Mouse (Mus musculus) monocyte, adult 2 months (primary cell): ENCODE results near the gene Ltbp1.
A peak's percentile ranks its signal among the peaks of the same experiment; 100 is the strongest.

Experiments used
- DNase-seq, 2 experiments: peaks; one replicate each; pipeline ENCODE4 v3.0.0; 2022; ENCODE audit warnings: low spot score in 2 of 2, low read depth in 1 of 2

Ltbp1 gene

DNA sequence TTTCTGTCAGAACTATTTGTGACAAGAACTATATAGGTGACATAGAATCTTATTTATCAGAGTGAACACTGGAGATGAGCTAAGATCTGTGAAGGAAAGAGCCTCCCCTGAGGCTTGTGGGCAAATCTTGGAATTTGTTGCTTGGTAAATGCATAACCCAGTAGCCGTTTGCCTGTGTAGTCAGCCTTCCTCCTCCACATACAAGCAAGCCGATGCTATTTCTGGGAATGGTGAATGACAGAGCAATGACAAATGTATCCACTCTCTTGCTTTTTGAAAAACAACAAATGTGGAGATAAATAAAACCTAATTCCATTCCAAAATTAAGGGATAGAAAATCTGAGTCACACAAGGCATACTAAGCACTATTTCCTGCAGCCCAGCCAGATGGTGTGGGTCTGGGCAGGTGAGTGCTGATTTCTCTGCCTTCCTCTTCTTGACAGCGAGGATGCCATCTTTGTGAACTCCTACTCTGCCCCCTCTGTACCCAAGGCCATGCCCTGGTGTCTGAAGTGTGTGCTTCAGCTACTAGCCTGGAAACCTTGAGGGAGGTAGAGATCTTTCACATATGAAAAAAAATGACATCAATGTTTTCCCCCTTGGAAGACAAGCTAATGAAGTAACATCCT lies 163.3 kb downstream of the Ltbp1 start:
- DNase-seq = no peak

DNA sequence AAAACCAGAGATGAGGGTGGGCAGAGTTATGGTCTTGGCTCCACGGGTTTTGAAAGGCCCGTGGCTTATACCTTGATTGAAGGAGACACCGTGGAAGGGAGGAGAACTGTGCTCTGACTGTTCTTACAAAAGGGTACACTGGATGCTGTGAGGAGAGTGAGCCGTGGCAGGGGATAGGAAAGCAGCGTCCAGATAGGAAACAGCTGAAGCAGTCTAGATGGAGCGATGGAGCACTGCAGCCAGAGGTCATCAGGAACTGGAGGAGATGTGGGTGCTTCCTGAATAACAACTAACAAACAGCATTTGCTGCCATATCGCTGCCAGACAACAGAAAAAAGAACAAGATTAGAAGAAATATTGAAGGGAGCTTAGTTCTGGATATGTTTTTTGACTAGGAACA lies 166.3 kb downstream of the Ltbp1 start:
- DNase-seq = no peak

DNA sequence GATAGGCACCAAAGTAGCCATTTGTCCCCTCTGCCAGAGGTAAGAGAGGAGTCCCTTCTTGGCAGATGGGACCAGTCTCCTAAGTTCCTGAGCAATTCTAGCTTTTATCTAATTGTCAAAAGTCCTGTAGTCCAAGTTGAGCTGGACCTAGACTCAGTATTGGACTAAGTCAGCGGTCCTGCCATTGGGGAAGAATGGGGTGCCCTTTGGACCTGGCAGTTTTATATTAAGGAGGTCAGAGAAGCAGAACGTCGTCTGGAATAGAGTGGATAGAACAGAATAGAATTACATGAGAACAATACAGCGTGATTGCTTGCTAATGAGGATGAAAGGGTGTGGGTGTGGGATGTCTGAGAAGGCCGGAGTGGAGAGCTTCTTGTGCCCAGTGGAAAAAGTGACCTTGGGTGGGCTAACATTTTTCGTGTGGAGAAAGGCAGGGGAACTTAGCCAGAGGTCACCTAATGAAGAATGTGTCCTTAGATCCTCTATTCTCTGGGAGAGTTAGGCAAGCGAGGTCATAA lies 167.4 kb downstream of the Ltbp1 start:
- DNase-seq = no peak

DNA sequence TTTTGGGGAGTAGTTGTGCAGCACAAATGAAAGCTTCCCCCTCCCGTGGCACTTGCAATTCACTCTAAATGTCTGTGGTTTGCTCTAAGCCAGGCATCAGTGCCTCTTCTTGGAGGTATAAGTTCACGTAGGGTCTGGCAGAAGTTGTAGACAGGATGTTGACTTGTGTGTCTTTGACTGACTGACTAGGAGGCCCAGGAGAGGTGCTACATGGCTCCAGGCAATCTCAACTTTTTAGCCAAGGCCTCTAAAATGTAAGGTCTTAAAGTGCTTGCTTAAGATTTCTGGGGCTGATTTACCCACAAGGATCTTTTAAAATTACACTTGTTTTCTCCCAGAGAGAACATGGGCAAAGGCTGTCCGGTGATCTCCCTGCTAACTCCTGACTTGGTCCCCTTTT lies 169.1 kb downstream of the Ltbp1 start:
- no peak for DNase-seq

DNA sequence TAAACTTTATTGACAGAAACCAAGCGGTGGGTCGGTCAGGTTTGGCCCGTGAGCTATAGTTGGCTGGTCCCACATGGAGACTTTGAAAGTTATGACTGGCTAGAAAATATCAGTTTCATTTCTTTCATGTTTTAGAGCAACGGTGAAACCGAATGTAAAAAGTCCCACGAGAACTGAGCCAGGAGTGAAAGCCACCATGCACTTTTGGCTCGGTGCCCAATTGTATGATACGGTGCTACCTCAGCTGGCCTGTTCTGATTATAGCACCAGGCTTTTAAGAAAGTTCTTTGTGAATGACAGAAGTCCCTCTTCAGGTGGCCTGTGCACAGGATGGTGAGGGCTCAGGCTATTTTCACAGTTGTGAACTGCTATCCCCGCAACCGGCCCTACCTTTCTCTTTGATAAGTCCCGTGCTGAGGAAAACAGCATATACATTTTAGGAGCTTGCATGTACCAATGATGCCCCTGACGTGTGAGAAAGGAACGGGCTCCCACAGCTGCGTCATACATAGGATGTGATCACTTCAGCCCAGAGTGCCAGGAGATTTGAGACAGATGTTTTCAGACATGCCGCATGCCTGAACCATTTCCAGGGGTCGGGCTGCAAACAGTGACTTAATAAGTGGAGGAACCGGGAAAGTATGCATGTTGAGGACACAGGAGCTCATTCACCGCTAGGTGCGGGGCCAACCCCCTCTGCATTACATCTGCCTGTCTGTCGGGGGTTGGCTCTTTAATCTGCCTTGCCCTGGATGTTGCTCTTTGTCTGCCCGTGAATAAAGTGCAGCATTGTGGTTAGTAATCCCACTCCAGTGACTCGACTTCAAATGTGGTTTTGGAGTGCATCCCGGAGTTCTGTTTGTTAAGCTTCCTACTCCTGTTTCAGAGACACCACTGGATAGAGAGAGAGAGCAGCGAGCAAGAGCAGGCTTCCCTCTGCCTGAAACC lies 172.8 kb downstream of the Ltbp1 start:
- DNase-seq = no peak

DNA sequence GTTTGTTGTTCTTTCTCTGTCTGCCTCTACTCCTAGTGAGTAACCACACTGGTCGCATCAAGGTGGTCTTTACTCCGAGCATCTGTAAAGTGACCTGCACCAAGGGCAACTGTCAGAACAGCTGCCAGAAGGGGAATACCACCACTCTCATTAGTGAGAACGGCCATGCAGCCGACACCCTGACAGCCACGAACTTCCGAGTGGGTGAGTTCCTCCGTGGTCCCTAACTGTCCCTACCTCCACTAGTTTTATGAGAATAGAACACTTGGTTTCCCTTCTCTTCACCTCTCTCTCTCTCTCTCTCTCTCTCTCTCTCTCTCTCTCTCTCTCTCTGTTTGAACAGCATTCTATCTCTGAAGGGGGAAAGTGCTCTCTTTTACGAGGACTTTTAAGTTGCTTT lies 173.6 kb downstream of the Ltbp1 start:
- no peak for DNase-seq

DNA sequence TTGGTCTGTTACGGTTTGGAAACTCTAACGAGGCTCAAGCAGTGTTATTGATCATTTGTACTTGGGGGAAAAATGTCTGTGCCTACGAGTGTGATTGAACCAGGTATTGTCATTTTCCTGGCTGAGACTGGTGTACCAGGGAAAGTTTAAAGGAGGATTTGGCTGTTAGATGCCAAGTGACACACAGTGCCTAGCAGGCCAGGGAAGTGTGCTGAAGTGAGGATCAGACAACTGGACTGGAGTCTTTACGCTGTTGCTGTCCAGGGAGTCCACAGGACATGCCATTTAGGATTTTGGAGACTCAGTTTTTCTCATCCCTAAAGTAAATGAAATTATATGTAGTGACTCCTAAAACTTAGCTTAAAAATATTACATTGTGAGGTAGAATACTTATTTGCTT lies 174.9 kb downstream of the Ltbp1 start:
- no peak for DNase-seq

DNA sequence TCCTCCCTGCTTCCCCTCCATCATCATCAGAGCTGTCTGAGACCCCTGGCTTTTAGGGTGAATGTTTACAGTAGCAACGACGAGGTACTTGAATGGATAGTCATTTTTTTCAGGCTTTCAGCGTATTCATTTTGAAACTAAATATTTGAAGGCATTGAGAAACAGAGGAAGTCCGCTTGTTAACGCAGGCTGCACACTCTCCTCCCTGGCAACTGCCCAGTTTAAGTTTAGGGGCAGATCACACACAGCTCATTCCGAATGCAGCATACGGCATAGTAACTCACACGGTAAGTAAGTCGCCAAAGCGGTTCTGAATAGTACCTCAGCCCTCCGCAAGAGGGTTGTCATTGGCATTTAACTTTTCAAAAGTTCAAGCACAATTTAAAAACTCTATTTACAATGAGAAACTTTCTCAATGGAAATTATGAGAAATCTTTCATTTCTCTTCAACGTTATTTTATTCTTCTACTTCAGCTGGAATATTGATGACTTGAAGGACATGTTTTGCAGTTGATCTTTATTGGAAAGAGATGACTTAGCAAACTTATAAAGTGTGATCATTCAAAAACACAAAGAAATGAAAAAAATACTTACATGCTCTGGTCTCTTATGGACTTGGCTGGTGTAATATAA lies 175.7 kb downstream of the Ltbp1 start:
- DNase-seq = no peak

DNA sequence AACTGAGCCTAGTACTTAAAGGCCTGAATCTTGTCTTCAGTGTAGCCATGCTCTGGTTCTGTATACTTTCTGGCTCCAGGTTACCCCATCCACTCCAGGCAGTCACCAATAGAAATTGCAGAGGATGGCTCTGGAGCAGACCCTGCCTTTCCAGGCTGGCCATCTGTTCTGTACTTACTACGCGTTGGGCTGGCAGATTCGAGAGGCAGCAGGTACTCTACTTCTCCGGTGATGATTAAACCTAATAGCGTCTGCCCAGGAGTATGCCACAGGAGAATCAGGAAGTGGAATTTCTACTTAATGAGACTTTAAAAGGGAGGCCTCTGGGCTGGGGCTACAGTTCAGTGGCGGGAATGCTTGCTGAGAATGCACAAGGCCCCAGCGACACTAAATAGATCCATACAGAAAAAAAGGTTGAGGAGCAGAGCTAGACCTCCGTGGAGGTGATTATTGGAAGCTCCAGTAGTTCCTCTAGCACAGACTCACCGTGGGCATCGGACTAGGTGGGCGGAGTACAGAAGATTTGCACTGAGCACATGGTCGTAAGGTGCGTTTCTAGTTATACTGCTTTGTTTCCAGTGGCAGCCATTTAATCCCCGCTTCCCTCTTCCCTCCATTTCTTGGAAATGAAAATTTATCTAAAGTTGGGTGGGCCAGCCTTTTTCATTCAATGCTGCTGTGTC lies 177.1 kb downstream of the Ltbp1 start:
- no peak for DNase-seq

DNA sequence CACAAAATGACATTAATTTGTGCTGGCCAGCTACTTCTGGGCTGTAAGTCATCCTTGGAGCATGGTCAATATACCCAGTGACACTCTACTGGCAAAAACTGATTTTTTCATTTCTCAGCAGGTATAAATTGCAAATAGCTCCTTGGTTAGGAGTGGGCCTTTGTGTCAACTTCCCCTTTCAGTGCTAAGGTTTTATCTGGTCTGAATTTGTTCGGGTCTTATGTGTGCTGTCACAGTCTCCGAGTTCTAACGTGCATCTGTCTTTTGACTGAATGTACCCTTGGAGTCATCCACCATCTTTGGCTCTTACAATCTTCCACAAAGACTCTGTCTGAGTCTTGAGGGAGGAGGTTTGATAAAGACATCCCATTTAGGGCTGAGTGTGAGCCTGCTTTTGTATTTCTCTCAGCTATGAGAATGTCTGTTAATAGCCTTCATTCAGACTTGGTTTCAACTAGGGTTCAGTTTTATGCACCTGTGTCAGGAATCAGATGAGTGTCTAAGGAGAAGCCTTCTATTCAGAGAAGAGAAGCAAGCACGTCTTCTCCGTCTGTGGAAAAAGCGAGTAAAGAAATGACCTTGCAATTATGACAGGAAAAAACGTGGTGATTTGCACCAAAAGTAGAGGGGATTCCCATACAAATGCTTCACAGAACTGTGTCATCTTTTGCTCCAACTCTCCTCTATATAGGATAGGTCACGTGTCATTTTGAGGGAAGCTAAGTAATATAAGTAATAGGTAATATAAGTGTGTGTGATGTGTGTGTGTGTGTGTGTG lies 181.6 kb downstream of the Ltbp1 start:
- no peak for DNase-seq

DNA sequence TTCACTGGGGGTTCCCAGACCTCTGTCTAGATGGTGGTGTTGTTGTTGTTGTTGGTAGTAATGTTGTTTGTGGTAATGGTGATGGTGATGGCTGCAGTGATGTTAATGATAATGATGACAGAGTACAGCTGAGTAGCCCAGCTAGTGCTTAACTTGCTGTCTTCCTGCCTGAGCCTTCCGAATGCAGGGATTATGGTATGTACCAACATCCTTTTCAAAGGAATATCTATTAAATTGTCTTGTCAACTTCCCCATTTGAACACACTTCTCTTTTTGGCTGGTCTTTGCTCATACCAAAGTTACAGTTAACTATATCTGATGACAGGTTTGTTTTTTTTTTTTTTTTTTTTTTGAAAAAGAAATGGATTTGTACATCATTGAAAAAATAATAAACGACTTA lies 191.6 kb downstream of the Ltbp1 start:
- DNase-seq = no peak

DNA sequence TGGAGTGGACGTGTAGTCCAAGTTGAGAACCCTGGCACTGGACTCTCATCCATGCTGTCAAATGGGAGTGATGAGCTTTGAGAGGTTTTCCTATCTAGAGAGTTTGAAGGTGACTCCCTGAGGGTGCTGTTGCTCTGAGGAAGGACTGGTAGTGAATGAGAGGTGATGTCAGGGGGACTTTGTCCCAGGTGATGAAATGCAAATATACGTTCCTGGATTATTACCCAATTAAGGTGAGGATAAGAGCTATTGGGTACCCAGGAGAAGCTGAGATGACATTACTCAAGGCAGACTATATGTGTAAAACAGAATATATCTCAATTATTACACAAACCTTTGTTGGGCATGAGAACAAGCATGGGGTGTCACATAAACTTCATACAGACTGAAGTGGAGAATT lies 193.4 kb downstream of the Ltbp1 start:
- no peak for DNase-seq

DNA sequence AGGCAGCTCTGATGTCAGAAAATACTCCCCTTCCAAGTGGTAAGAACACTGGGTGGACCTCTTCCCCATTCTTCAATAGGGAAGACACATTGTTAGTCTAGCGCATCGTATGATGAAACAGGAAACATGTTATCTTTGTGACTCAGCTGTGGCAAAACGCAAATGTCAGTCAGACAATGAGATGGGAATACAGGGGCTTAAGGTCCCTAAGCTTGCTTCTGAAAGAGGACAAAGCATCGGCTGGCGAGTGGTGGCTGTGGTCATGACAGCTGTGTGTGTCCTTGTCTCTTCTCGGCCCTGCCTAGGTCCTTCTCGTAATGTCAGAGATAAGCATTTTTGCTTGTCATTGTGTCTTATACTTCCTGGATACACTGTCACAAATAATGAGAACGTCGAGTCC lies 194.3 kb downstream of the Ltbp1 start:
- DNase-seq = peak; percentile 22 to 29

DNA sequence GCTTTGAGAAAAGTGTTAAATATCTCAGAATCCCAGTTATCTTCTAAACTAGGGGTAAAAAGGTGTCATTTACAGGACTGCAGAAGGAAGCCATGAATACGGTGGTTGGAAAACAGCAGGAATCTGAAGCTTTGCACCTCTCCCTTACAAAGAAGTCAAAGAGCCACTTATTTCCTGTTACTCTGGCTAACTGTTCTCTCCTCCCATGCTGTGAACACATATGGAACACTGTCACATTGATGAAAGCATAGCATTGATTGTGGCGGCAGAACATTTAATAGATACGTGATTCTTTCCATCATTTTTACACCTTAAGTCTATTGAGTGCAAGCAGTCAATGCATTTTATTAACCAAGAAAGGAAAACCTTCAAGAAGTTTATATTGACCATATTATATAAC lies 196.9 kb downstream of the Ltbp1 start:
- no peak for DNase-seq

DNA sequence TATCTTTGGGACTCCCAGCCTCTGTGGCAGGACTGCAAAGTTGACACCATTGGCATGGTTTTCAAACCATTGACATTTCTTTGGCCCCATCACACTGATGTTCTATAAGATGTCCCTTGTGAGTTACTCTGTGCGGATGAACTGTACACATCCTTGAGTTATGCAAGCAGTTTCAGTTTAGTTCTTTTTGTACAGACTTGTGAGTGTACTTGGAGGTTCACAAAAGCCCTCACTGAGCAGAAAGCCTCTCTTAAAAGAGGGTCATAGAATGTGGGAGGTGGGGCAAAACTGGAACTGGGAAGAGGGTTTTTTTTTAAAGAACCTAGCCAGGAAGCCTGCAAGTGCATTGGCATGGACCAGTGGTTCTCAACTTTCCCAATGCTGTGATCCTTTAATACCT lies 198.7 kb downstream of the Ltbp1 start:
- DNase-seq = no peak

DNA sequence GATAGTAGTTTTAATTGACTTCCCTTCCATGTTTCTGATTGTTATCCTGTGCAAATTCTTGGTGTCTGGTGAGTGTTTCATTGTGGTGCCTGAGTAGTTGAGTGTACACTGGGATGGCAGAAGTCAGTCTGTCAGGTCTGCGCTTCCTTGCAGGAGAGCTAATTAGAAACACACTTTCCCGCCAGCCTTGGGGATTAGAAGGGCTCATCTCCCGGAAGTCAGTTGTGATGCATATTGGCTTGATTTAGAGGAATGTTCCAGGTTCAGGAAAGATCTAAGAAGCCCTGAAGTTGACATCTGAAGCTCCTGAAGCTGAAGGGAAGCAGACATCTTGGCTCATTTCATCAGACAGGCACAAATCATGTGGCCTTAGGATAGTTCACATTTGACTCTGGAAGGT lies 200.9 kb downstream of the Ltbp1 start:
- no peak for DNase-seq

DNA sequence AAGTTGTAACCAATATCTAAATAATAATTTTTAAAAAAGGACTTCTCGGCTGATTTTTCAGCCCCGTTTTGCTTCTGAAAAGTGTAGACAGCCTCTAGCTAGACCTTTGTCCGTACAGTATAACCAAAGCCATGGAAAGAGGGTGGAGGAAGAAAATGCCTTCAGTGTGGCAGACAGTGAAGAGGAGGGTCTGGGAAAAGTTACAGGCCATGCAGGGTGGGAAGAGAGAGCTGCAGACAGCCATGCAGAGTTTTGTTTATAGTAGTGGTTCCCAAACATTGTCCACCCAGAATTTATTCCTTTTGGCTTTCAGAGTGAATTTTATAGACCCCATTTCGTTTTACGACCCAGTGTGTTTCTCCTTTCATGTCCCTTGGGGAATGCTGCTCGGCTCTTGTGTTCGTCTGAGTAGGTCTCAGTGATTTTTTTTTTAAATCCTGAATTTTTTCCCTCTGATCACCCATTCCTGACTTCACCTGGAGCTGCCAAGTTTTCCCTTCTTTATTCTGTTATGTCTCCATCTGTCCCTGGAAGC lies 202.9 kb downstream of the Ltbp1 start:
- no peak for DNase-seq

DNA sequence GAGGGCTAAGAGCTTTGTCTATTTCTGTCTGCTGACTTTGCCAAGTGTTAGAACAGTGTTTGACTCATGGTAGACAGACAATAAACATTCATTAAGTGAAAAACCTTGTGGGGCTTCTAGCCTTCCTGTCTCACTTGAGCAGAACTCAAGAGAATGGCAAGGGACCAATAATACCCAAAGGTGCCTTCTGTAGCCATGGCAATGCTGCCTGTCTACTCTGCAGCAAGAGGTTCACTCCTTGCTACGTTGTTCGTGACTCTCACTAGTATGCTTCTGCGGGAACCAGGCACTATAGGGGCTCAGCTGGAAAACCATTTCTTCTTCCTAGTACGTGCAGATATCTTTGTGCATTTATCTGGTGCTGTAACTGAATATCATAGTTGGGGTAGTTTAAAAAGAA lies 205.2 kb downstream of the Ltbp1 start:
- DNase-seq = no peak

DNA sequence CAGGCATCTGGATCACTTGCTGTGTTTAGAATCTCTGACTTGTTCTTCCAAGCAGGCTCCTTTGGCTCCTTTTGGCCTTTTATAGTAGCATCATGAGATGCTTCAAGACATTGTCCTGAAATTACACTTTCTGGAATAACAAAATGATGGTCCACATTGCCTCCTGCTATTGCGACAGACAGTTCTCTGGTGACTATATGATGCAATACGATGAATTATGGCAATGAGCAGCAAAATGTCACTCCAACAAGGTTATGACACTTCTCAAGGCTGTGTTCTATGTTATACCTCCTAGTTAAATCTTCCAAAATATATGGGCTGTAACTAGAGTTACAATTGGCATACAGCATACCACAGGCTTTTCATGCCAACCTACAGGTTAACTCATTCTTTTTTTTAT lies 211.0 kb downstream of the Ltbp1 start:
- DNase-seq = no peak

DNA sequence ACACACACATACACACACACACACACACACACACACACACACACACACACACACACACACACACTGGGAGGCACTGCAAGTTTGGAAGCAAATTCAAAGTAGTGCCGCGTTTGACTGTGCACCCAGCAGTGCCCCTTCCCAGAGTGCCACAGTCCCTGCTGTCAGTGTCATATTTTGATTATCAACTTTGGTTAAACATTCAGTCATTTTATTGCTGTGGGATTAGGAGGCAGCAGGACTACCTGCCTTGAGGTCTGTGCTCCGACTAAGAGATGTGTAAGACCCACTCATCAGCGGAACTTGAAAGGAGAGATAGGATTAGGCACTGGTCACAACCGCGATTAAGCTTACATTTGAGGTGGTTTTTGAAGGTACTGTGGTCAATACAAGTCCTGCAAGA lies 213.3 kb downstream of the Ltbp1 start:
- DNase-seq = no peak
